Mouse (Mus musculus) kidney, adult 2 months (tissue): ENCODE measurements around the gene Sacm1l. TPM values are rescaled to one million over a fixed set of nuclear protein-coding genes. Genes with fewer than 3 reads are reported as not detected.

Experiments
- DNase-seq: peaks from one replicate; pipeline ENCODE4 v3.0.0; 2021
- H3K27ac ChIP-seq: fragments of 200-500 bp; 2 replicates; pipeline ENCODE4 v1.5.1; 2012; ENCODE audit warnings: low read depth, low read length, control low read depth, inconsistent platforms; ENCODE audit not compliant: insufficient read depth
- H3K27me3 ChIP-seq: fragments of 200-500 bp; replicated peaks from 2 replicates; pipeline ENCODE4 v1.6.1; 2012; ENCODE audit warnings: mild to moderate bottlenecking, moderate library complexity, low read length, inconsistent platforms; ENCODE audit not compliant: control insufficient read depth, insufficient read depth
- H3K36me3 ChIP-seq: fragments of 200-500 bp; 2 replicates; pipeline ENCODE4 v1.6.1; 2012; ENCODE audit warnings: mild to moderate bottlenecking, moderate library complexity, low read length, inconsistent platforms; ENCODE audit not compliant: control insufficient read depth, insufficient read depth
- H3K4me1 ChIP-seq: fragments of 200-500 bp; 2 replicates; pipeline ENCODE4 v1.6.1; 2011; ENCODE audit warnings: low read length; ENCODE audit not compliant: control insufficient read depth, insufficient read depth
- H3K4me3 ChIP-seq: fragments of 200-500 bp; 2 replicates; pipeline ENCODE4 v1.5.1; 2011; ENCODE audit warnings: mild to moderate bottlenecking, low read depth, low read length, control low read depth; ENCODE audit not compliant: insufficient read depth
- CTCF ChIP-seq: fragments of 200-500 bp; conservative IDR thresholded peaks from 2 replicates; pipeline ENCODE4 v1.5.1; 2011; ENCODE audit warnings: low read depth, mild to moderate bottlenecking, control low read depth, low read length, moderate library complexity, mixed read lengths; ENCODE audit not compliant: insufficient read depth, insufficient read length
- POLR2A ChIP-seq: fragments of 200-500 bp; IDR thresholded peaks from one replicate; pipeline ENCODE4 v1.6.1; 2011; ENCODE audit warnings: low read depth, low read length, control low read depth
- WGBS: fragments of 180-500 bp; shearing (Covaris S2); methylation state at CpG from one replicate; pipeline ENCODE4 v1.1.7; 2018; 5-methylcytosine and 5-hydroxymethylcytosine counted together
- polyA plus RNA-seq: library from polyadenylated mRNA; depleted of rRNA; stranded (reverse); fragments of >200 nt; gene quantifications from 2 replicates; pipeline ENCODE4 v1.2.3, GENCODE M21; 2012; rRNA removed

Gene Sacm1l
- 13.8 and 20.0 TPM in 2 replicates for polyA plus RNA-seq

- Histone ChIP-seq H3K4me1 (peaks cover 12% of the 10 kb centered on the region), H3K27me3 (no peaks in the 10 kb centered on the region), H3K27ac (peak within 1 kb of the TSS; percentile 99), H3K4me3 (peak within 1 kb of the TSS; percentile 92), H3K36me3 (no peaks in the 10 kb centered on the region)
- TF ChIP-seq POLR2A (peak; percentile 67), CTCF (0 out of 2 replicates have a peak, but pooled peaks have one; percentile 8)
- under 1% methylated on average over 76 of the region's 79 CpGs for WGBS
- DNase-seq: peak; percentile 100
Observed at GRCm38 (mm10) chr9:123529392-123530157, at the start of gene Sacm1l. Gene Sacm1l (plus strand): TSS chr9:123529759.

DNA sequence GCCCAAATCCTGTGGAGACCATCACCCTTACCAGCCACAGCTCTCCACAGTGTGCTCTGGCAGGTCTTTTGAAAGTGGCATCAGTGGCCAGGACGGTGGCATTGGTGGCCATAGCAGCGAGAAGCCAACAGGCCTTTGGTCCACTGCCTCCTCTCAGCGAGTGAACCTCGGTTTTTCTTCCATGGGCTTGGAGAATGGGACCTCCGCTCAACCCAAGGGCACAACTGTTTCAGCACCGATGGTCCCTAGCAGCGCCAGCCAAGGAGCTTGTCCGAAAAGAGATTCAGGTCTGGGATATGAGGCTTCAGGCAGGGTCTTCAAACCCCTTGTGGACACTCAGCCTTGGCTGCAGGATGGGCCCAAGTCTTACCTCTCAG is 49.7 kb upstream of the Sacm1l start:
- H3K36me3 ChIP-seq: no peaks in the 10 kb centered on the region
- WGBS: 84% methylated on average over 8 of the region's 8 CpGs
- DNase-seq: no peak
- peaks cover 13% of the 10 kb centered on the region for H3K4me1 ChIP-seq
- H3K4me3 ChIP-seq: peak overlapping the region; percentile 76
- no peaks in the 10 kb centered on the region for H3K27me3 ChIP-seq
- TF ChIP-seq CTCF (no peak), POLR2A (no peak)
- H3K27ac ChIP-seq: no peak overlapping the region

- Histone ChIP-seq H3K4me3 (peak overlapping the region; percentile 76; the same call in 1 of the 2 replicates), H3K27me3 (no peaks in the 10 kb centered on the region), H3K27ac (no peak overlapping the region), H3K4me1 (peaks cover 13% of the 10 kb centered on the region), H3K36me3 (no peaks in the 10 kb centered on the region)
- TF ChIP-seq CTCF: no peak
- no peak for TF ChIP-seq POLR2A
- DNase-seq: no peak
- whole genome bisulfite sequencing: 61% methylated on average over 18 of the region's 18 CpGs
Observed at GRCm38 (mm10) chr9:123480253-123480921, 49.2 kb upstream of the Sacm1l start.

DNA sequence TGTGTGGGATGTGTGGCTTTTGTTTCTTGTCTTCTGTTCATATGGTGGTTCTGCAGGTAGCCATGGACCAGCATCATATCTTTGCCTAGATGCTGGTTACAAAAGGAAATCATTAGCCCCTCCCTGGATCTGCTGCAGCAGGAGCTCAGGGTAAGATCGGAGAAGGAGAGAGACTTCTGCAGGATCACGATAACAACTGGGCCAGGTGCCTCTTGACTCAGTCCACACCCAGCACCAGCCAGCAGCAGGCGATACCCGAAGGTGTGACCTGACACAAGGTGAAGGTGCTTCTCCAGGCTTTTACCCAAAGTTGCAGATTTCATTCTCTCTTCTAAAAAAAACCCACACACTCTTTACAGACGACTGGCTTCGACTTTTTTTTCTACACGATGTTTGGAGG is 48.4 kb upstream of the Sacm1l start:
- Histone ChIP-seq H3K27ac (no peak overlapping the region), H3K4me3 (no peak overlapping the region), H3K4me1 (peaks cover 15% of the 10 kb centered on the region), H3K27me3 (no peaks in the 10 kb centered on the region), H3K36me3 (no peaks in the 10 kb centered on the region)
- WGBS: 27% methylated on average over 7 of the region's 7 CpGs
- TF ChIP-seq POLR2A: no peak
- TF ChIP-seq CTCF: no peak
- no peak for DNase-seq

- Histone ChIP-seq H3K4me1 (peaks cover 17% of the 10 kb centered on the region), H3K27ac (no peak overlapping the region), H3K4me3 (no peak overlapping the region), H3K27me3 (no peaks in the 10 kb centered on the region), H3K36me3 (no peaks in the 10 kb centered on the region)
- TF ChIP-seq POLR2A (no peak), CTCF (no peak)
- WGBS: 88% methylated on average over 1 of the region's 1 CpGs
- DNase-seq: no peak
Observed at GRCm38 (mm10) chr9:123483598-123483997, 46.0 kb upstream of the Sacm1l start.

DNA sequence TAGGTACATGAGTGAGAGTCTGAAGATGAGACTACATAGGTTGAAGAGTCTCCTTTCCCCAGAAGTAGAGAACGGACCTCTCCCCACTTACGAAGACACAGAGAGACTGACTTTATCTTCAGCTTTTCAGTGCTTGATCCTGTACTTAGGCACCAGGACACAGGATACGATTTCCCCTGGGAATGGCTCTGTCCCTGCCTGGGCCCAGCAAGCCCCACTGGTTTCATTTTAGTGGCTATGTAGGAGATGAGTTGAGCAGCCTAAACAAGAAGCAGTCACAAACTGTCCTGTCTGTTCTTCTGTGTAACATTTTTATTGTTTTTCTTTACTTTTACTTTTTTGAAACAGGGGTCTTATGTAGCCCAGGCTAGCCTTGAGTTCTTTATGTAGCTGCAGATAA is 44.7 kb upstream of the Sacm1l start:
- peaks cover 17% of the 10 kb centered on the region for H3K4me1 ChIP-seq
- WGBS: 86% methylated on average over 3 of the region's 3 CpGs
- TF ChIP-seq CTCF (no peak), POLR2A (no peak)
- no peaks in the 10 kb centered on the region for H3K36me3 ChIP-seq
- no peak overlapping the region for H3K27ac ChIP-seq
- no peak overlapping the region for H3K4me3 ChIP-seq
- no peak for DNase-seq
- H3K27me3 ChIP-seq: no peaks in the 10 kb centered on the region

DNA sequence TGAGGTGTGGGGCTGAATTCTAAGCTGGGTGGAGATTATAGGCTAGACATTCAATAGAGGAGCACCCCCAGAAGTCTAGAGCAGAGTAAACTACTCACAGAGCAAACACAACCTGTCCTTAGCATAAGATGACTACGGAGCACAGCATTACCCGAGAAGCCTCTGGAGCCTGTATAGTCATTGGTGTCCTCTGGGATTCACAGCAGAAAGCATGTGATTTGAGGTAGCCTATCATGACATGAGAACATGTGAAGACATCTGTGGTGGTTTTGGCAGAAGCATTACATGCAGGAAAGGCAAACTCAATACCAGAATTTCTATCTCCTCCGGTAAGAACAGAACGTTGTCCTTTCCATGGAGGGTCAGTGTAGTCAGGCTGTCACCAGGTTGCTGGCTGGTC is 44.0 kb upstream of the Sacm1l start:
- Histone ChIP-seq H3K27ac (no peak overlapping the region), H3K27me3 (no peaks in the 10 kb centered on the region), H3K36me3 (no peaks in the 10 kb centered on the region), H3K4me1 (peaks cover 14% of the 10 kb centered on the region), H3K4me3 (no peak overlapping the region)
- DNase-seq: no peak
- 92% methylated on average over 4 of the region's 4 CpGs for WGBS
- TF ChIP-seq CTCF: no peak
- no peak for TF ChIP-seq POLR2A
